Mouse (Mus musculus) embryonic facial prominence, embryonic 12.5 days (tissue): ENCODE data around the gene Gm15093. TPM values are rescaled to one million over a fixed set of nuclear protein-coding genes. Genes with fewer than 3 reads are reported as not detected.
"Not testable (repeated sequence)": the region's sequence is repeated elsewhere in the genome, so short reads cannot be mapped to it uniquely, and the experiment has no call there.

ENCODE experiments used
- ATAC-seq: fragments of 200-750 bp; cut with Nextera tagmentation; 2 replicates; pipeline ENCODE4 v1.8.0; 2017; ENCODE audit not compliant: insufficient number of reproducible peaks, insufficient read depth, low FRiP score, low TSS enrichment
- H3K27ac ChIP-seq: fragments of 300-500 bp; sonication (generic); 2 replicates; pipeline ENCODE4 v1.5.1; 2016; ENCODE audit warnings: mild to moderate bottlenecking
- H3K27me3 ChIP-seq: fragments of 300-500 bp; sonication (generic); 2 replicates; pipeline ENCODE4 v1.6.1; 2016; ENCODE audit warnings: mild to moderate bottlenecking, moderate library complexity
- H3K36me3 ChIP-seq: fragments of 300-500 bp; sonication (generic); 2 replicates; pipeline ENCODE4 v1.6.1; 2016; ENCODE audit warnings: mild to moderate bottlenecking
- H3K4me1 ChIP-seq: fragments of 300-500 bp; sonication (generic); 2 replicates; pipeline ENCODE4 v1.6.1; 2016
- H3K4me2 ChIP-seq: fragments of 300-500 bp; sonication (generic); replicated peaks from 2 replicates; pipeline ENCODE4 v1.6.1; 2016; ENCODE audit warnings: mild to moderate bottlenecking, moderate library complexity
- H3K4me3 ChIP-seq: fragments of 300-500 bp; sonication (generic); 2 replicates; pipeline ENCODE4 v1.5.1; 2016; ENCODE audit warnings: mild to moderate bottlenecking
- H3K9ac ChIP-seq: fragments of 300-500 bp; sonication (generic); 2 replicates; pipeline ENCODE4 v1.6.1; 2016; ENCODE audit warnings: mild to moderate bottlenecking, moderate library complexity
- H3K9me3 ChIP-seq: fragments of 300-500 bp; sonication (generic); 2 replicates; pipeline ENCODE4 v1.6.1; 2016; ENCODE audit warnings: mild to moderate bottlenecking, moderate library complexity
- WGBS: fragments of 180-500 bp; shearing (Covaris S2); methylation state at CpG from one replicate; pipeline ENCODE4 v1.1.7; 2016; 5-methylcytosine and 5-hydroxymethylcytosine counted together
- polyA plus RNA-seq: library from polyadenylated mRNA; unstranded; fragments of >200 nt; fragmentation: Nextera tagmentation; extraction: Ambion mirVana; gene quantifications from 2 replicates; pipeline ENCODE4 v1.2.1, GENCODE M21; 2016

The Gm15093 gene
- polyA plus RNA-seq: not detected in 2 replicates

DNA sequence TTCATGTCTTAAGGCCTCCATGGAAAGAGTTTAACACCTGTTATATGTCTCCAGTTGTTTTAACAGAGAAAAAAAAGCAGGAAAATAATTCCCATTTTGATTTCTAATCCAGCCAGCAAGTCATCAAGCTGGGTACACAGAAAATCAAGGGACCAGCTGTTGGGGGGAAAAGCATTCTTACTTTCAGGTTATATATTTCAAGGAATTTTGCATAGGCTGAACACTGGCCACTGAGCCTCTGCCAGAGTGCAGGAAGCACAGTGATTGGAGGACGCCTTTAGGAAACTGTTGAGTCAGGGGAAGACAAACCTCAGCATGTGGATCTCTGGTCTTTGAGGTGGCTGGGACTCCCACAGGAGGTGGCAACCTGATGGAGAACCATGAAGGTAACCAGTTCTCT lies at the start of gene Gm15093:
TSS of gene Gm15093 (plus strand) at position 301 of the 400 bp plus-strand sequence.
- H3K9me3 ChIP-seq, H3K27me3 ChIP-seq, H3K4me3 ChIP-seq, H3K36me3 ChIP-seq, H3K4me1 ChIP-seq, H3K27ac ChIP-seq, ATAC-seq, H3K4me2 ChIP-seq, H3K9ac ChIP-seq: not testable (repeated sequence)
- WGBS: no CpG with 5 or more reads among the region's 1 CpGs

Other genes with a start within 250 kb of the Gm15093 start
- gene Ott, start 198.1 kb upstream of the Gm15093 start, polyA plus RNA-seq: not detected in 2 replicates
- not detected in 2 replicates for gene Gm15085, start 175.2 kb downstream of the Gm15093 start, polyA plus RNA-seq